Mouse (Mus musculus) embryo, embryonic 10.5 days (tissue): ENCODE data around the gene Vmn1r224.

Experiments
- DNase-seq: peaks from one replicate; pipeline ENCODE4 v3.0.0-alpha.2; 2015; ENCODE audit warnings: low spot score

Gene Vmn1r224

GRCm38 (mm10) chr17:20413846-20414245 is at the start of gene Vmn1r224:
Vmn1r224 (plus strand) TSS chr17:20414146.
- DNase-seq = no peak

GRCm38 (mm10) chr17:20399105-20399504 is 14.8 kb upstream of the Vmn1r224 start:
- DNase-seq = peak; percentile 0

- no peak for DNase-seq
Measured at GRCm38 (mm10) chr17:20439263-20439662, 25.3 kb downstream of the Vmn1r224 start.

- DNase-seq = peak; percentile 65
Measured at GRCm38 (mm10) chr17:20473311-20473710, 59.4 kb downstream of the Vmn1r224 start.
